25 mouse cellular contexts compared by ENCODE assay signal in the genomic region with DNA sequence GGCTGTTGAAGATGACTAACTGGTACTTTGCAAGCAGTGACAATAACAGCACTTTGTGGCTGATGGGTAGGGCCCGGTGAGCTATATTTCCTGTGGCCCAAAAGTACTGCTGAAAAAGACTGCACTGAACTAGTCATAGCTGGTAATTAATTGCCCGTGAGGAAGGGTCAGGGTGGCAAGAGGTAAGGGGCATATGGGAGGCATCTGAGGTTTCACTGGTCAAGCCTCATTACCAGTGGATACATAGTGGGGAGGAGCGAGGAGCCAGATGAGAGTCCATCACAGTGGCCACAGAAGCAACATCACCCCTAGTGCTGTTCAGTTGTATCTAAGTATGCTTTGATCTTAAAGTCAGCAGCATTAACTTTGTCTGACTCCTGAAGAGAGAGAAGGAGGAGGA. TPM values are rescaled to one million over a fixed set of nuclear protein-coding genes. Genes with fewer than 3 reads are reported as not detected.
"Had no signal": no experiment of that assay in that cellular context is flagged by ENCODE, and none has a peak within 500 bp of the region (broad histone marks: within the 10 kb centered on the region; RNA-seq: fewer than 3 reads in every experiment).

No protein-coding gene starts in this region.

- H3K27me3 ChIP-seq: neural tube, embryonic 13.5 days; neural tube, embryonic 15.5 days had no signal

- H3K9ac ChIP-seq: lung, embryonic 14.5 days; midbrain, embryonic 12.5 days; neural tube, embryonic 13.5 days; neural tube, embryonic 15.5 days had no signal

- H3K4me3 ChIP-seq: midbrain, embryonic 10.5 days; midbrain, embryonic 12.5 days; myocyte; neural tube, embryonic 13.5 days; neural tube, embryonic 15.5 days had no signal

- H3K4me2 ChIP-seq: lung, embryonic 14.5 days; midbrain, embryonic 12.5 days; neural tube, embryonic 13.5 days; neural tube, embryonic 15.5 days had no signal

- H3K27ac ChIP-seq: midbrain, embryonic 10.5 days; midbrain, embryonic 12.5 days; neural tube, embryonic 13.5 days; neural tube, embryonic 15.5 days had no signal

- H3K9me3 ChIP-seq: midbrain, embryonic 10.5 days; midbrain, embryonic 12.5 days; neural tube, embryonic 13.5 days; neural tube, embryonic 15.5 days had no signal

- ATAC-seq: midbrain, embryonic 16.5 days had no signal

- H3K36me3 ChIP-seq: midbrain, embryonic 10.5 days; midbrain, embryonic 12.5 days; neural tube, embryonic 13.5 days; neural tube, embryonic 15.5 days had no signal

- DNase-seq: lung, adult 18-20 months; lung, embryonic 14.5 days; lung, postnatal 10 days; lung, postnatal 4 days; midbrain, embryonic 14.5 days; retina, postnatal 1 day; right cerebral cortex, adult 18-20 months; right cerebral cortex, postnatal 25 days; right cerebral cortex, postnatal 4 days; spleen, adult 18-20 months; thymus, adult 2 months; thymus, postnatal 25 days; thymus, postnatal 4 days had no signal

RNA-seq across cellular contexts. Expression of a gene that starts 2.7 kb away (rescaled TPM):
- polyA plus RNA-seq: myocyte had no signal

RNA-seq across cellular contexts. Expression of a gene that starts 42.5 kb away (rescaled TPM):
- polyA plus RNA-seq: lung, embryonic 14.5 days; lung, embryonic 16.5 days; midbrain, embryonic 10.5 days; midbrain, embryonic 12.5 days; midbrain, embryonic 14.5 days; midbrain, embryonic 16.5 days; myocyte; neural tube, embryonic 11.5 days; neural tube, embryonic 13.5 days; neural tube, embryonic 15.5 days; small intestine, adult 2 months; stomach, embryonic 14.5 days; stomach, embryonic 16.5 days; thymus, adult 2 months; urinary bladder, adult 2 months had no signal
